Mouse (Mus musculus): ENCODE results near the gene Lyzl4.

DNA sequence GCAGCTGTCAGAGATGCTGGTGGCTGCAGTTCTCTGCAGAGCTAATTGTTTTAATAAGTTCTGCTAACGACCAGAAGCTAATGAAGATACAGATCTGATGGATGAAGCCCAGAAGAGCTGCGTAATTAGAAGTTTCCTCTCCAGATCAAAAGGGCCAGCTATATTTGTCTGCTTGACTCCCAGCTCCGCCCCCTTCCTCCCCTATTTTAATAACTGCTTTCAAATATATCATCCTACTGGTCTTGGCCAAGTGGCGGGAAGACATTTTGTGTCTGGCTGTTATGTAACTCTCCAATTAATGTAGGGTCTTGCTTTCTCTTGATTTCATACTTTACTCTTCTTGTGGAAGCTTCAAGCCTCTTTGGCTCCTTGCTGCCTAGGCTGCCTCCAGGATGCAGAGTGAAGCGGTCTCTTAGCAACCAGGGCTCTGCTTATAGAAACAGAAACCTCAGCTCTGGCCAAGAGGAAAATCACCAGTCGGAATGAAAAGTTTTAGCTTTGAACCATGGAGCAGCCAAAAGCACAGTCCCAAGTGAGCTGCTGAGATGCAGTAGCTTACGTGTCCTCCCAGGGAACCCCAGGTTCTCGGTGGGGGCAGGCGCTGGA is 86.4 kb downstream of the Lyzl4 start:
- TF ChIP-seq POLR2A (IDR thresholded peaks at IDR 0.05; ENCODE audit: extremely low read depth, insufficient read depth, low read length), result no peak
- no peak for TF ChIP-seq CTCF (IDR thresholded peaks at IDR 0.05; ENCODE audit: extremely low read depth, insufficient read depth, low read length)
